Mouse (Mus musculus) ZHBTc4 (cell line): Measurements from ENCODE around the gene Rec114.

ENCODE experiments used
- DNase-seq: peaks from one replicate; pipeline ENCODE4 v3.0.0-alpha.2; 2011; ENCODE audit warnings: low read depth, low spot score

Rec114 gene

GRCm38 (mm10) chr9:58718964-58719363 is 24.8 kb downstream of the Rec114 start:
- DNase-seq: no peak

GRCm38 (mm10) chr9:58716886-58717285 is 26.9 kb downstream of the Rec114 start:
- DNase-seq: no peak

- DNase-seq: no peak
Measured at GRCm38 (mm10) chr9:58710642-58711041, 33.1 kb downstream of the Rec114 start.

GRCm38 (mm10) chr9:58709939-58710338 is 33.8 kb downstream of the Rec114 start:
- peak; percentile 89 for DNase-seq

GRCm38 (mm10) chr9:58707796-58708195 is 36.0 kb downstream of the Rec114 start:
- DNase-seq: no peak

GRCm38 (mm10) chr9:58706024-58706423 is 37.7 kb downstream of the Rec114 start:
- no peak for DNase-seq

GRCm38 (mm10) chr9:58703766-58704165 is 40.0 kb downstream of the Rec114 start:
- DNase-seq: no peak

- DNase-seq: peak; percentile 68
Measured at GRCm38 (mm10) chr9:58701751-58702150, 42.0 kb downstream of the Rec114 start.

GRCm38 (mm10) chr9:58698486-58698885 is 45.3 kb downstream of the Rec114 start:
- DNase-seq: no peak

GRCm38 (mm10) chr9:58691471-58691870 is 52.3 kb downstream of the Rec114 start:
- DNase-seq: no peak

GRCm38 (mm10) chr9:58690701-58691100 is 53.1 kb downstream of the Rec114 start:
- no peak for DNase-seq

GRCm38 (mm10) chr9:58688076-58688475 is 55.7 kb downstream of the Rec114 start:
- DNase-seq: no peak

GRCm38 (mm10) chr9:58685290-58685689 is 58.5 kb downstream of the Rec114 start:
- no peak for DNase-seq

- no peak for DNase-seq
Measured at GRCm38 (mm10) chr9:58683372-58683771, 60.4 kb downstream of the Rec114 start.

- DNase-seq: no peak
Measured at GRCm38 (mm10) chr9:58682106-58682505, 61.7 kb downstream of the Rec114 start.

GRCm38 (mm10) chr9:58681411-58681810 is 62.4 kb downstream of the Rec114 start:
- no peak for DNase-seq

GRCm38 (mm10) chr9:58675371-58675770 is 68.4 kb downstream of the Rec114 start:
- no peak for DNase-seq

- DNase-seq: no peak
Measured at GRCm38 (mm10) chr9:58674736-58675135, 69.0 kb downstream of the Rec114 start.

- peak; percentile 39 for DNase-seq
Measured at GRCm38 (mm10) chr9:58672474-58672873, 71.3 kb downstream of the Rec114 start.

GRCm38 (mm10) chr9:58669819-58670218 is 73.9 kb downstream of the Rec114 start:
- no peak for DNase-seq

GRCm38 (mm10) chr9:58669071-58669470 is 74.7 kb downstream of the Rec114 start:
- DNase-seq: no peak

- DNase-seq: no peak
Measured at GRCm38 (mm10) chr9:58668171-58668570, 75.6 kb downstream of the Rec114 start.

GRCm38 (mm10) chr9:58667244-58667643 is 76.5 kb downstream of the Rec114 start:
- DNase-seq: no peak

- DNase-seq: no peak
Measured at GRCm38 (mm10) chr9:58666191-58666590, 77.6 kb downstream of the Rec114 start.
